Mouse (Mus musculus) small intestine, adult 2 months (tissue): Measurements from ENCODE around the gene Tbc1d30. TPM values are rescaled to one million over a fixed set of nuclear protein-coding genes. Genes with fewer than 3 reads are reported as not detected.
A peak's percentile ranks its signal among the peaks of the same experiment; 100 is the strongest.

Experiments used
- H3K27ac ChIP-seq: fragments of 200-500 bp; 2 replicates; pipeline ENCODE4 v1.5.1; 2012; ENCODE audit warnings: low read depth, low read length, control low read depth, inconsistent platforms; ENCODE audit not compliant: insufficient read depth
- H3K27me3 ChIP-seq: fragments of 200-500 bp; 2 replicates; pipeline ENCODE4 v1.6.1; 2012; ENCODE audit warnings: mild to moderate bottlenecking, moderate library complexity, low read length, inconsistent platforms; ENCODE audit not compliant: control insufficient read depth, insufficient read depth
- H3K36me3 ChIP-seq: fragments of 200-500 bp; 2 replicates; pipeline ENCODE4 v1.6.1; 2012; ENCODE audit warnings: mild to moderate bottlenecking, low read length, control low read depth, inconsistent platforms; ENCODE audit not compliant: control insufficient read depth, insufficient read depth
- H3K4me1 ChIP-seq: fragments of 200-500 bp; 2 replicates; pipeline ENCODE4 v1.6.1; 2012; ENCODE audit warnings: low read length, inconsistent platforms, mixed read lengths; ENCODE audit not compliant: control insufficient read depth, insufficient read depth, insufficient read length
- H3K4me3 ChIP-seq: fragments of 200-500 bp; 2 replicates; pipeline ENCODE4 v1.5.1; 2012; ENCODE audit warnings: low read depth, mild to moderate bottlenecking, control low read depth, inconsistent platforms, low read length, moderate library complexity
- CTCF ChIP-seq: fragments of 200-500 bp; IDR thresholded peaks from 2 replicates; pipeline ENCODE4 v1.5.1; 2012; ENCODE audit warnings: low read depth, mild to moderate bottlenecking, control low read depth, inconsistent platforms, low read length, moderate library complexity, mixed read lengths; ENCODE audit not compliant: insufficient replicate concordance, insufficient read length; ENCODE audit errors: extremely low read depth
- POLR2A ChIP-seq: fragments of 200-500 bp; IDR thresholded peaks from 2 replicates; pipeline ENCODE4 v1.6.1; 2012; ENCODE audit warnings: low read depth, mild to moderate bottlenecking, control low read depth, inconsistent platforms, low read length, moderate library complexity
- WGBS: fragments of 180-500 bp; shearing (Covaris S2); methylation state at CpG from one replicate; pipeline ENCODE4 v1.1.7; 2018; 5-methylcytosine and 5-hydroxymethylcytosine counted together
- polyA plus RNA-seq: library from polyadenylated mRNA; depleted of rRNA; stranded (reverse); fragments of >200 nt; gene quantifications from 2 replicates; pipeline ENCODE4 v1.2.3, GENCODE M21; 2012

The Tbc1d30 gene
- polyA plus RNA-seq, 1 experiment: 5.5 TPM

DNA sequence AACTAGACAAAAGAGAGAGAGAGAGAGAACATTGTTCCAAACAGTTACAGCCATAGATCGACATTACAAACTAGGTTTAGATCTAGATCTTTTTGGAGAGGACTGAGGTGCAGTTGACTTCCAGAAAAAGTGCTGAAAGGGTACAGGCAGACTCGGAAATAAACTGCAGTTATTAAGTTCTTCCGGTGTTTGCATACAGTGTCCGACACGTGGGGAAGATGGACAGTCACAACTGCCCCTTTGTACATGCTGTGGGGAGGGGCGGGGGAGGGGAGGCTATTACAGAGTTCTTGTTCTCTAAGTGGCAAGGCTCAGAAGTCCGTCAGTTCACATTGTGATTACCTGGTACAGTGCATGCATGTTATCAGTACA lies 86.9 kb downstream of the Tbc1d30 start:
- peaks cover 9% of the 10 kb centered on the region for H3K36me3 ChIP-seq
- WGBS: 50% methylated on average over 7 of the region's 7 CpGs
- H3K4me3 ChIP-seq: no peak overlapping the region
- TF ChIP-seq POLR2A: no peak
- no peak for TF ChIP-seq CTCF
- no peak overlapping the region for H3K27ac ChIP-seq
- H3K4me1 ChIP-seq: peaks cover 2% of the 10 kb centered on the region
- H3K27me3 ChIP-seq: no peaks in the 10 kb centered on the region

DNA sequence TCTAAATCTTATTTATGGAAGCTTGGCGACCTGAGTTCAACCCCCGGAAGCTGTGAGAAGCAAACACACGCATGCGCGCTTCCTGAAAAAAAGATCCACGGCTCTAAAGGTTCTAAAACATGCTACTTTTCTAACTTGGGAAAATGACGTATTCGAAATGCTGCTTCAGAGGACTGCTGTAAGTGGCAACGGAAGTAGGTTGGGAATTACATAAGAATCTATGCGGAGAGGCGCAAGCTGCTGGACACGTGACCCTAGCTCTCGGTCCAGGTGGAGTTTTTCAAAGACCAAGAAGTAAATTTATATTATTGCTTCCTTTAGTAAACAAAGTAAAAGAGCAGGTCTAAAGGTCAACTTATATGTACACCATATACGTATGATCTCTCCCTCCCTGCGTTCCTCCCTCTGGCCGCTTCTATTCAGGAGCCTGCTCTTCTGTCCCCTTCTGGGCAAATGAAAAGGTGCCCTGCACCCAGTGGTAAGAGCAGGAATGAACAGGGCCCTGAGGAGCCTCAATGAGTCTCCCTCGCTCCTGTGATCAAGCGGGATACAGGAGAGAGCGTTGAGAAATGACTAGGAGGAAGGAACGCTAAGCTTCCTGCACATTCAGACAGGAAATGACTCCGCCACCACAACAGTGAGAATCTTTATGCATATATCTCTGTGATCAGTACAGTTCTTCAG lies 87.4 kb downstream of the Tbc1d30 start:
- Histone ChIP-seq H3K4me3 (peak overlapping the region; percentile 47), H3K36me3 (peaks cover 9% of the 10 kb centered on the region), H3K27ac (peak overlapping the region; percentile 59; the same call in 1 of the 2 replicates), H3K4me1 (peaks cover 2% of the 10 kb centered on the region), H3K27me3 (no peaks in the 10 kb centered on the region)
- 41% methylated on average over 21 of the region's 21 CpGs for WGBS
- TF ChIP-seq POLR2A (no peak), CTCF (no peak)

DNA sequence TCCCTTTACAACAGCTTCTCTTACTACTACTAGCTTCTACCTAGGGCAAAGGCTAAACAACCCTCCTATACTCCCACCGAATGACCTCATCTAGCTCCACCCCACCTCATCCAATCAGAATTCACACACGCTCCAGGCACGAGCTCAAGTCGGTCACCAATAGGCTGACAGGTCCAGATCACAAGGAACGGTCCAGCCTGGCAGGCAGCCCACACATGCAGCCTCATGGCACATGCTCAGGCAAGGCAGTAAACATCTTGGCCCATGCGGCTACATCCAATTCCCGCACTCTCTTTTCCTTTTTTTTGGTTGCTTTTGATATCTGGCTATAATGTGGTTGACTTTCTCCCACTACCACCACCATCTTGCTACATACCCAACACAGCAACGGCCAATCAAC lies 88.9 kb downstream of the Tbc1d30 start:
- 94% methylated on average over 8 of the region's 8 CpGs for WGBS
- TF ChIP-seq POLR2A (no peak), CTCF (no peak)
- Histone ChIP-seq H3K4me3 (no peak overlapping the region), H3K27ac (no peak overlapping the region), H3K36me3 (peaks cover 9% of the 10 kb centered on the region), H3K27me3 (no peaks in the 10 kb centered on the region), H3K4me1 (peaks cover 2% of the 10 kb centered on the region)

DNA sequence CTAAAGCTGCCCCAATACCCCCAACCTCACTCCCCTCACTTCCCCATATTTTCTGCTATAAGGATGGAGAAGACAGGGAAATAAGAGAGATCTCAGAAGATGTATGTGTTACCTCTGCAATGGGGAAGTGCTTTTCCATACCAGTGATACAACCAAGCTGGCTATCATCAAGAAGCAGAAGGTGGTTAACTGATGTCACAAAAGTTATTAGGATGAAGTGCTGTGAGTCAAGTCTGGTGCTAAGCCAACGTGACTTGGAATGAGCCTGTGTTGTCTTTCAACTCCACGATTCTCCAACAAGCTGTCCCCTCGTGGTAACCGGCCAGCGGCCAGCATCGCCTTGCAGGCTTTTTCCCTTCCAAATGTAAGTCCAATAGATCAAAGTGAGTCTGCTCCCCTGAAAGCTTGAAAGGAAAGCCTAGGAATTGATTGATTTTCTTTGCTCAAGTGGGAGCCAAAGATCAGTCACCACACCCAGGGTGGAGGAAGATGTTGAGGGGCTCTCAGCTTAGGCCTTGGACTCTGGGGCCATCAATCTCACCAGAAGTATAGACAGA lies 90.0 kb downstream of the Tbc1d30 start:
- no peaks in the 10 kb centered on the region for H3K36me3 ChIP-seq
- no peaks in the 10 kb centered on the region for H3K27me3 ChIP-seq
- TF ChIP-seq CTCF (no peak), POLR2A (no peak)
- WGBS: 83% methylated on average over 6 of the region's 6 CpGs
- H3K4me1 ChIP-seq: peaks cover 2% of the 10 kb centered on the region; the same call in 1 of the 2 replicates
- H3K4me3 ChIP-seq: no peak overlapping the region
- H3K27ac ChIP-seq: no peak overlapping the region

DNA sequence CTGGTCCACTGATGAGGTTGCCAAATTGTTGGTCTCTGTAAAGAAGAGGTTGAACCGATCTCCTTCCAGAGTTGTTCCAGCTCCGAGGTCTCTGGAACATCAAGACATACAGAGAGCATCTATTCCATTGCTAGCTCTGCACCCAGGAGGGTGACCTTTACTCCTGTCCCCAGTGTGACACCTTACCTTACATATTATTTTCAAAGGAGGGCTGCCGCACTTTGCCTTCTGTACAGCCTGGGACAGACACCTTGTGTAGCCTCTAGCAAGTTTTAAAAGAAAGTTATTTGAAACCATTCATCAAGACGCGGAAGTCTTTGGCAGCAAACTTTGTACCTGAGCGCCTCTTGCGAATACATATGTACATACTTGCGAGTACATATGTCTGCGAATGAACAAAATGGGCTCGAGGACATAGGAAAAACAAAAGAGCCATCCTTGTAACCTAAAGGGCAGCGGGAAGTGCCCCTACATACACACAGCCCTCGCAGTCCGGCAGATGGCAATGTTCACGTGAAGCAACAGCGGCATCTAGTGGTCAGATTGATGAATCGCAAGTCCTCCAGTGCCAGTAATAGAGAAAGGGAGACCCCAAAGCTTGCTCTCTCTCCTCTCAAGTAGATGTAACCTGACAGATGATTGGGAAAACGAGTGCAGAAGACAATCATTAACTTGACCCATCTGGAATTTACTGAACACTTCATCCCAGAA lies 94.8 kb downstream of the Tbc1d30 start:
- 23% methylated on average over 17 of the region's 17 CpGs for WGBS
- H3K36me3 ChIP-seq: no peaks in the 10 kb centered on the region
- H3K27ac ChIP-seq: no peak overlapping the region

DNA sequence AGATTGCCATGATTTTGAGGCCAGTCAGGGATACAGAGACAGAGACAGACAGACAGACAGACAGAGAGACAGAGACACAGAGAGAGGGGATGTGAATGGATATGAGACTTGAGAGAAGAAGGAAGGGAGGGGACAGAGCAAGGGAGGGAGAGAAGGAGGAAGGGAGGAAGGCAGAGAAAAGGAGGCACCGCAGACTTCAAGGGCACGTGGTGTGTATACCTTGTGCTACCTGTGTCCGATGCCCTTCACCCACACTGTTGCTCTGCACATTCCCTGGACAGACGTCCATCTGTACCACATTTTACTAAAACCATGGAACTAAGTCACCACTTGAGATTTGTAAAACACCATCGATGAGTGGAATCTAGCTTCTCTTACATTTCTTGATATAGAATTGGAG lies 95.6 kb downstream of the Tbc1d30 start:
- TF ChIP-seq CTCF: no peak
- TF ChIP-seq POLR2A: no peak
- H3K27me3 ChIP-seq: no peaks in the 10 kb centered on the region
- H3K4me1 ChIP-seq: no peaks in the 10 kb centered on the region
- no peak overlapping the region for H3K4me3 ChIP-seq
- H3K27ac ChIP-seq: no peak overlapping the region
- no peaks in the 10 kb centered on the region for H3K36me3 ChIP-seq
- WGBS: 89% methylated on average over 5 of the region's 5 CpGs

More for the DNA sequence above, 94.8 kb downstream of the Tbc1d30 start:
- peak; percentile 97; the same call in 1 of the 2 replicates for TF ChIP-seq CTCF
- TF ChIP-seq POLR2A: no peak
- Histone ChIP-seq H3K27me3 (no peaks in the 10 kb centered on the region), H3K4me1 (no peaks in the 10 kb centered on the region), H3K4me3 (no peak overlapping the region)

DNA sequence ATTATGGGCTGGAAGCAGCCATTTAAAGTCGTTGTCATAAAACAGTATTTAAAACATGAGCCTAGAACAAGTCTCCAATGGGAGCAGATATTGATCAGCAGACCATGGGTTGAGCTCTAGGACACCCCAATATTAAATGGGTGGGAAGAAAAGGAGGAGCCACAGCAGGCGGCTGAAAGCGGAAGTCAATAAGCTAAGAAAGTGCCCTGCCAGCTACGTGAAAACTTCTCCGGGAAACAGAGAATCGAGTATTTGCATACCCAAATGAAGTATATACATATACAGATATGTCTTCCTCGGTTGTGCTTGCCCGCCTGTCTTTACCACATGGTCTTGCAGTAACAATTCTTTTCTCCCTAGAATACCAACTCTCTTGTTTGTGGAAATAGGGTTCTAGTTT lies 96.7 kb downstream of the Tbc1d30 start:
- Histone ChIP-seq H3K36me3 (no peaks in the 10 kb centered on the region), H3K4me3 (no peak overlapping the region), H3K27ac (no peak overlapping the region), H3K4me1 (no peaks in the 10 kb centered on the region), H3K27me3 (no peaks in the 10 kb centered on the region)
- 72% methylated on average over 8 of the region's 8 CpGs for WGBS
- TF ChIP-seq CTCF: no peak
- no peak for TF ChIP-seq POLR2A

DNA sequence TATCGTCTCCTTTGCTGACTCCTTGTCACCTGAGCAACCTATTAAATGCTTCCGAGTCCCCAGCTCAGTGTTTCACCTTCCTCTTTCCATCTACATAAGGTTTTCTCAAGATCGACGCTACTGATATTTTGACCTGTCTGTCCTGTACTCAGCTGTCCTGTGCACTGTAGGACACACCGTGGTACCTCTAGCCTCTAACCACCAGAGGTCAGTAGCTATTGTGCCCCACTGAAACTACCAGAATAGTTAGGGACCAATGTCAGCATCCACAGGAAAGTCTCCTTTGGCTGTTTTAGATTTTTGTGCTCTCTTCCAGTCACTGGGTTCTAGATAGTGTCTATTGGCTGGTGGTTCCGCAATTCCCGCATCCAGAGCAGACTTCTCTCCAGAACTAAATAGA lies 98.3 kb downstream of the Tbc1d30 start:
- H3K27me3 ChIP-seq: no peaks in the 10 kb centered on the region
- H3K36me3 ChIP-seq: no peaks in the 10 kb centered on the region
- no peak overlapping the region for H3K27ac ChIP-seq
- H3K4me1 ChIP-seq: no peaks in the 10 kb centered on the region
- 68% methylated on average over 7 of the region's 7 CpGs for WGBS
- TF ChIP-seq CTCF: no peak
- no peak for TF ChIP-seq POLR2A
- no peak overlapping the region for H3K4me3 ChIP-seq
